7 mouse cellular contexts compared by ENCODE assay signal in the genomic region with DNA sequence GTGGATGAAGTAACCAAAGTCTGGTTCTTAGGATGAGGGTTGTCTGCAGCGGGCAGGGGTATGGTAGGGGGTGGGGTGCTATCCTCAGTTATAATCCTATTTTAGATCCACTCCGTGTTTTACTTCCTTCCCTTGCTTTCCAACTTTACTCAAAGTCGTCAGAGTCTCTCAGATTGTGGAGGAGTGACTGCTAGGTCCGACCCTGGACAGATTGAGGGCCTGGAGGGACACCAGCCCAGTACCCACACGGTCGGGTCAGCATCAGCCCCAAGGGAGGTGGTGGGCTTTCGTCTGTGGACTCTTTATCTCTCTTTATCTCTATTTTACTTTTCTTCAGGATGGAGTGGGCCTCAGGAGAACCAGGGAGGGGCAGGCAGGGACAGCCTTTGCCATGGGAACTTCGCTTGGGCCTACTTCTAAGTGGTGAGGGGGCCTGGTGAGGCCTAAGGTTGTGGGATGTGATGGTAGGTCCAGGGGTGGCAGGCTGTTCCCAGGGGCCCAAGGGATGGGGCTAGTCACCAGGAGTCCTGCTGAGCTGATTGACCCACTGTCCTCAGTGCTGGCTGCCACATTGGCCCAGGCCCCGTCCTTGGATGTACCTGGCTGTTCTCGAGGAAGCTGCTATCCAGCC. TPM values are rescaled to one million over a fixed set of nuclear protein-coding genes. Genes with fewer than 3 reads are reported as not detected.
DNase-seq lines count a peak whose midpoint lies in the region; ATAC-seq and TF ChIP-seq lines count a peak whose summit lies in the region.

A gene (plus strand): TSS at position 16 of the 631 bp plus-strand sequence.

- H3K27ac ChIP-seq in limb, embryonic 13.5 days: peak within 1 kb of the TSS; percentile 81

- CTCF ChIA-PET in Patski (lab: Charles Lee): interaction anchor here (0.8 to 1.0 kb wide), 2 partner anchors 12 to 20 kb away, joined by 3 read pairs; no protein-coding TSS in a partner anchor

- TF ChIP-seq POLR2A in myocyte (IDR thresholded peaks at IDR 0.05; ENCODE audit: insufficient read length, low read depth): peak; percentile 80

- H3K9me3 ChIP-seq in limb, embryonic 13.5 days: no peaks in the 10 kb centered on the region

- TF ChIP-seq CTCF in Patski (IDR thresholded peaks at IDR 0.05): no peak

- peak; percentile 73 for ATAC-seq in Patski
- peak; percentile 55; the same call in 1 of the 2 replicates for ATAC-seq in limb, embryonic 13.5 days (ENCODE audit: low FRiP score, low read depth)
- no peak for ATAC-seq in activated CD4-positive, CD25-positive, alpha-beta regulatory T cell, adult 4 months

- H3K79me2 ChIP-seq in myocyte (ENCODE audit: control insufficient read depth, insufficient read depth): peaks cover 22% of the 10 kb centered on the region

- H3K27me3 ChIP-seq in Patski (no peaks in the 10 kb centered on the region), myocyte (ENCODE audit: control insufficient read depth, insufficient read depth, insufficient read length) (no peaks in the 10 kb centered on the region)
- H3K27me3 ChIP-seq in limb, embryonic 13.5 days: no peaks in the 10 kb centered on the region

- H3K4me3 ChIP-seq in limb, embryonic 13.5 days: peak within 1 kb of the TSS; percentile 73
- peak within 1 kb of the TSS; percentile 50 for H3K4me3 ChIP-seq in myocyte

- 9% methylated on average over 10 of the region's 10 CpGs for WGBS in limb, embryonic 13.5 days

- peak within 1 kb of the TSS; percentile 98 for H3K4me2 ChIP-seq in limb, embryonic 13.5 days (replicated peaks)
- H3K4me2 ChIP-seq in myocyte (ENCODE audit: low read depth): peak within 1 kb of the TSS; percentile 75

- POLR2A ChIA-PET in Patski (lab: Charles Lee): interaction anchor here (1.1 to 4.1 kb wide), 4 partner anchors 11 to 31 kb away, joined by 3 to 30 read pairs (median 6); a partner anchor contains a TSS

- peak within 1 kb of the TSS; percentile 89 for H3K9ac ChIP-seq in limb, embryonic 13.5 days

- in situ Hi-C loops in Patski (cut with MboI; ENCODE audit: low pct_unique_long_range_greater_than_20kb): no loop called here

- peak; percentile 59 for DNase-seq in Patski (ENCODE audit: low read depth, low spot score)
- peak; percentile 30 for DNase-seq in brain, adult 2 months (ENCODE audit: low read depth, low spot score)
- DNase-seq in gastrocnemius, postnatal 25 days: no peak
- peak; percentile 89 for DNase-seq in hindlimb bud, embryonic 11.5 days (ENCODE audit: extremely low spot score, low read depth, low spot score)

- peaks cover 38% of the 10 kb centered on the region for H3K36me3 ChIP-seq in limb, embryonic 13.5 days
- H3K36me3 ChIP-seq in myocyte (ENCODE audit: control insufficient read depth, insufficient read depth): peaks cover 6% of the 10 kb centered on the region

- peak within 1 kb of the TSS; percentile 24 for H3ac ChIP-seq in myocyte (ENCODE audit: control insufficient read depth, insufficient read length)

- peaks cover 24% of the 10 kb centered on the region for H3K4me1 ChIP-seq in limb, embryonic 13.5 days

TF ChIP-seq in myocyte, 11 proteins besides CTCF, POLR2A, EP300 and RAD21:
- peak; percentile 74 for TF ChIP-seq POLR2AphosphoS2 (IDR thresholded peaks at IDR 0.05; ENCODE audit: insufficient read length, low read depth)
- TF ChIP-seq SRF (IDR thresholded peaks at IDR 0.05; ENCODE audit: control insufficient read depth, insufficient read length, low read depth): no peak
TF ChIP-seq in myocyte: peak in this region for 1.

RNA-seq across cellular contexts. Expression of the gene that starts here (rescaled TPM):
- polyA plus RNA-seq in Patski (2021): 131 TPM
- total RNA-seq in gastrocnemius, postnatal 25 days (2021): 100 to 1,000 TPM; 142 to 152 TPM
- polyA plus RNA-seq in limb, embryonic 13.5 days (2015; fragmentation: Nextera tagmentation; extraction: Ambion mirVana): 47.1 and 62.6 TPM in 2 replicates
- polyA plus RNA-seq in myocyte (2012; fragmentation: generic; extraction: Trizol): 61.6 TPM
- polyA plus RNA-seq in activated CD4-positive, CD25-positive, alpha-beta regulatory T cell, adult 4 months (2017; shearing (Covaris generic)): under 1 TPM; 0.15 to 0.25 TPM

Comparison
In these comparisons a context has a peak if more than half of its experiments do, and no peak if none do; other contexts are left out.
1. RNA of the gene that starts here (polyA plus RNA-seq): 131 TPM in Patski (single experiment), 47.1 to 62.6 TPM in limb, embryonic 13.5 days and 61.6 TPM in myocyte (single experiment); 0.15 to 0.25 TPM in activated CD4-positive, CD25-positive, alpha-beta regulatory T cell, adult 4 months; every median in the first group is over 10 times any median in the second.